Mouse (Mus musculus) kidney, postnatal 4 days (tissue): ENCODE measurements around the gene Ppdpf.
A peak's percentile ranks its signal among the peaks of the same experiment; 100 is the strongest.

Experiments used
- DNase-seq, 2 experiments: peaks; one replicate each; pipeline ENCODE4 v3.0.0; 2021; ENCODE audit warnings: mixed read lengths in 2 of 2

Gene Ppdpf

DNA sequence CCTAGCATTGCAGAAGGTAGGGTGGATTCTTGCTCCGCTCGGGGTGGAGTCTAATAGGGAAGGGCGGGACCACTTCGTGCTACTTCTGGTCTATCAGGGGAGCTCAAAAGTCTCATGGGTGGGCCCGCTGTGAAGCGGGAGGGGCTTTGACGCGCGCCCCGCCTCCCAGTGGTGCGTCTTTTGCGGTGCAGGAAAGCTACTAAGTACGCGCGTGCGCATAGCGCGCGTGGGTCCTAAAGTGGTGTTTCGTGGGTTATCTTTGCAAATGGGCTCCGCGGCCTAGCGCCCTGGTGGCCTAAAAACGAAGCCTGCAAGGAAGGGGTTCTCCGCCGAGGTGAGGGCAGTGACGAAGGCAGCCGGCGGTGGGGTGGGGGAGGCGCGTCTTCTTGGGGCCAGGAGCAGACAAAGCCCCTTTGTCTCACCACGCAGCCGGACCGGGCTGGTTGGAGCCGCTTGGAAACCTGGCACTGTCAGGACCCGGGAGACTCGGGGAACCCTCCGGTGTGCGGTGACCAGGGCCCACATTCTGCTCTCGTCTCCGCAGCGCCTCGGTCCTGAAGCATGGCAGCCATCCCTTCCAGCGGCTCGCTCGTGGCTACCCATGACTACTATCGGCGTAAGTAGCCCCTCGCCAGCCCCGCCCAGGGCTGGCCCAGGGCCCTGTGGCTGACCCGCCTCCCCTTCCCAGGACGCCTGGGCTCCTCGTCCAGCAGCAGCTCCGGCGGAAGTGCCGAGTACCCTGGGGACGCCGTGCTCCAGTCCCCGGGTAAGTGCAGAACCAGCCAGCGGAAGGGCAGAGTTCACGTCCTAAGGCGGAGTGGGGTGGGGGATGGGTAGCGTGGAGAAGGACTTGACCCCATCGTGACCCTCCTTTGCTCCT lies at the start of gene Ppdpf:
Ppdpf (plus strand) TSS at position 127 of the 880 bp plus-strand sequence.
- peak; percentile 91 to 95 for DNase-seq

DNA sequence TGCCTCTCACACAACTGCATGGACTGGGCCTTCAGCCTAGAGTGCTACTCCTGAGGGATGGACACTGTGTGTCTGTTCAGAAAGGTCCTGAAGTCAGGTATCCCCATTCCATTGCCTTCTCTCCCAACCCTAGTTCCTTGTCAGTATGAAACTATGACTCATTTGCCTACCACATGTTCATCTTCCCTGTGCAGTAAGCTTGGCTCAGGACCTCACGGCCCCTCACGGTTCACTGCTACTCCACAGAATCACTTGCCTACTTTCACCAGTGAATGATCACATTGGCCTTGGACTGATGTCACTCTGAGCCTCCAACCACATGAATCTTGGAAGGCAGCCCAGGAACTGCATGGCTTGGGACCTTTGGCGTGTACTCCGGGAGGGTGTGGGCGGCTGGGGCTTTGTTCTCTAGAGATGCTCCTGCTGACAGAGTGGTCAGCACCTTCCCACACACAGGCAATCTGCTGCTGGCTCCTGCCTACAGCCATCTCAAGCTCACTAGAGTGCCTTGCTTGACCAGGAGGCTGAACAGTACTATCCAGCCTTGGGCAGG lies 47.3 kb upstream of the Ppdpf start:
- no peak for DNase-seq

DNA sequence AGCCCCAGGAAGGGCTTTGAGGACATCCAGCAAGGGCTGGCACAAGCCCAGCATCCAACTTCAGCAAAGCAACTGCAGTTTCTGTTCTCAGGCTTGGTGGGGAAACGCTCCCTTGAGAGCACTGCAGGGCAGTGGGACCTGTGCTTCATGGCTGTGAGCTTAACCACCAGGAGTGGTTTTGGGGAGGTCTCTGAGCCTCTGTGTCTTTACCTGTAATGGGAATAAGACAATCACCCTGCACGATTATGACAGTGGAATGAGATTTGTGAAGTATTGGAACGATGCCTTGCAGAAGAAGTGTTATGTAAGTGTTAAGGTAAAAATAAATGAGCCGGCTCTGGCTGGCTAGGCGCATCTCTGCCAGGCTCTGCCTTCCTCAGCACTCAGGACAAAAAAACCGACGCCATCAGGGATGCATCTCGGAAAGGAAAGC lies 44.3 kb upstream of the Ppdpf start:
- no peak for DNase-seq

DNA sequence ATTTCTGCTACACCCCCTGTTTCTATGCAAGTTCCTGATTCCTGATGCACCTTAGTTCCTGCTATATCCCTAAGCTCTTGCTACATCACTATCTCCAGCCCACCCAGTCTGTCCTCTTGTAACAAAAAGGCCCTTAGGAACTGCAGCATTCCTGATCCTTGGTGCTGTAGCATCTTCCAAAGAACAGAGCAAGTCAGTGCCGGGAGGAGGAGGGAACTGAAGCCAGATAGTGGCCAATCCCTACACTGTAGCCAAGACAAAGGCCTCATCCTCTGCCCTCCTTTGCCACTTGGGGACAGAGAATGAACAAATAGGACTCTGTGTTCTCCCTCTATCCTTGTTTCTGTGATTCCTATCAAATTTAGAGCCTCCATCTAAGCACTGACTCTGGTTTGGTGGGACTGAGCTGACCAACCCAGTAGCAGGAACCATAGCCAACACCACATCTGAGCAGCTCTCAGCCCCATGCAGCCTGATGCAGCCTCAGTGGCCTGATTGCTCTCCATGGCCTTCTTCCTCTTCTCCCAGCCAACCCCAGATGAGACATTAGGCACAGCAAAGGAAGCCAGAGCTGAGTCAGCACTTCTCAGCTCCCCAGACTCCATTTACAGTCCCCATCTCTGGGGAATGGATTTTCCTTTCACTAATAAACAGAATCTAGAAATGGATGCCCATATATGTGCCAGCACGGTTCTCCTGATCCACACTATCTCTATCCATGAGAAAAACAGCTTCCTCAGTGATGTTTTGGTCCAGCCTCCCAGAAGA lies 43.4 kb upstream of the Ppdpf start:
- no peak for DNase-seq

DNA sequence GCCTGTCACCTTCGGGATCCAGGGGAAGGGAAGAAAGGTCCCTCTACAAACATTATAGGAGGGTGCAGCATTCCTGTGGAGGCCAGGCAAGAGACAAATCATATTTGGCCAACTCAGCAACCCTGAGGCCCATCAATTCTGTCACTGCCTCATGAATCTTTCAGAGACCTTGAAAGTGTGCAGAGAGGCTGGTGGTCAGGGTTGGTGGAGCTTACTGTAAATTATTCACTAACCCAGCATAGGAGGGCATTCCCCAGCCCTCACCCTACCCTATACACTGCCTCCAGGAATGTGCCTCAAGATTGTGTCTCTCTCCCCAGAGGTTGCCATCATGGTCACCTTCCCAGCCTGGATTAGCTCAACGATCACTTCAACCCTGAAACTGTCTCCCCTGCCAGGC lies 42.4 kb upstream of the Ppdpf start:
- DNase-seq, result peak in 1 of 2 experiments; percentile 19

DNA sequence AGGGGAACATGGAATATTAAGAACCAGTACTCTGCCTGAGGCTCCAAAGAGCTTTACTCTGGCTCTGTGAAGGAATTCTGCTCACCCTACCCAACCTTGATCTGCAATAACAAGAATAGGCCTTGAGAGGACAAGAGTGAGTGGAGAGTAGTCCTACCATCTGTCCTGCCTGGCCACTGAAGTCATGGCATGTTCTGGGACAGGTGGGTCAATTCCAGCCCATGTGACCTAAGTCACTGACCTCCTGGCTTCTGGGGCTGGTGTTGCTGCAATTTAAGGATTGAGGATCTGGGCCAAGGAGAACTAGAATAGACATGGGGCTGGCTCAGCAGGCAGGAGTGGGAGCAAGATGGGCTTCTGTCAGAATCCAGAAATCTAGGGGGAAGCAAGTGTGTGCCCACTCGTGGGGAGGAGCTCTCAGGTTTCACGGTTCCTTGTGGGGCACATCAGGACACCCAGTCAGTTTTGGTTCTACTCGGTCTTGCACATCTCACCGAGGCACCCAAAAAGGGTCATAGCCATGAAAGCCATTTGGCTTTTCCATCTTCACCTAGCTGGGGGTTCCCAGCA lies 40.0 kb upstream of the Ppdpf start:
- DNase-seq, result no peak

DNA sequence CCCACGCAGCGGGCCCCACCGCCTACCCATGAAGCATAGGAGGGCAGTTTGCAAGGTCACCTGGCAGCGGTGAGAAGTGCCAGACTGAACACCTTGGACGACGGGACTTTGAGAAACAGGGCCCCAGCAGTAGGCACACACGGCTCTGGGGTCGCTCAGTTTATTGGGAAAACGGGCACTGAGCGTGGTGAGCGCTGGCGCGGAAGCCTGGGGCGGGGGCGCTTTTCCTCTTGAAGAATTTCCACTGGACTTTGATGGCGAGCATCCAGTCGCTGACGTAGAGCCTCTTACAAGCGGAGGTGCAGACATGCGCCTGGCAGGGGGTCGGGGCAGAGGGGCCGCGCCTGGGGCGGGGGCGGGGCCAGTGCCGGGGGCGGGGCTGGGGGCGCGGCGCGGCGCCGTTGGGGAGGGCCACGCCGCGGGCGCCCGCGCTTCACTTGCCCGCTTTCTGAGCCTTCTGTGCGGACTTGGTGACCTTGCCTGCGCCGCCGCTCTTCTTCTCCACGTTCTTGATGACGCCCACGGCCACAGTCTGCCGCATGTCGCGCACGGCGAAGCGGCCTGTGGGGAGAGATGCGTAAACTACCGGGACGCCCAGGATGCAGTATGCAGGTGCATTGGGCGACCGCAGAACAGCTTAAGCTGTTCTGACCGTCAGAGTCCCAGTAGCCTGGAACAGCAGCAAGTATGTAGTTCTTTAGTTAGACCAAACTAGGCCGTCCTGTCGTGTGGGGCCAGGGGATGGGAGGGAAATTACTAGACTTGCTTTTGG lies 39.3 kb upstream of the Ppdpf start:
- peak; percentile 67 to 69 for DNase-seq

DNA sequence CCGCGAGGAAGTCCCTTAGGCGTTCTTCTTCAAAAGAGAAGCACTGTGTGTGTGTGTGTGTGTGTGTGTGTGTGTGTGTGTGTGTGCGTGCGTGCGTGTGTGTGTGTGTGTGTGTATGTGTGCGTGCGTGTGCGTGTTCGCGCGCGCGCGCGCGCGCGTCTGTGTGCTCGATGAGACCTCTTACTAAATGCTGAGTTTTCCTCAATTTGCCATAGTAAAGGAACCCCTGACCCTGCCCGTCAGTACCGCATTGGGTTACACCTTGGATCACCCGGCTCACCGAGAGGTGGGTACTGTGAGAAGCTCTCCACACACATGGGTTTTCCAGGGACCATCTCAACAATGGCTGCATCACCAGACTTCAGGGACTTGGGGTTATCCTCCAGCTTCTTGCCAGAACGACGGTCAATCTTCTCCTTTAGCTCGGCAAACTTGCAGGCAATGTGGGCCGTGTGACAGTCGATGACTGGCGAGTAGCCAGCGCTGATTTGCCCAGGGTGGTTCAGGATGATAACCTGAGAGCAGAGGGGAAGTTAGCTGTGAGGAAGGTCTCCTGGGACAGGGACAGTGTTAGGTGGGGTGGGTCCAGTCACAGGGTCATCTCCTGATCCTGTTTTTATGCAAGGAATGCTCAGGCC lies 38.6 kb upstream of the Ppdpf start:
- no peak for DNase-seq

DNA sequence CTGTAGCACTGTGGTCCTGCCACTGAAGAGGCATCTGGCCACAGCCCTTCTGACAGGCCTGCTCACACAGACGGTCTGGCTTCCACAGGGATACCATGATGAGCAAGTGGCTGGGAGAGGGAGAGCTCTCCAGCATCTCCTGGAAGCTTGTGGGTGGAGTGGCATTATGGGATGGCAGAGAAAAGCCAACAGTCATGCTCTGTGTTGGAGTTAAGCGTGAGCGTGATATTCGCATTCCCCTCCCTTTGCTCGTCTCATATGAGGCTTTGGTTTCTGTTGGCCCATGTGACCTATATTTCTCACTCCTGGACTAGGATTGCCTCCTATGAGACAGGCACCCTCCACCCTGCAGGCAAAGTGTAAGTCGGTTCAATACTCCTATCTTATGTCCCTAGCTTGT lies 36.8 kb upstream of the Ppdpf start:
- DNase-seq, result no peak

DNA sequence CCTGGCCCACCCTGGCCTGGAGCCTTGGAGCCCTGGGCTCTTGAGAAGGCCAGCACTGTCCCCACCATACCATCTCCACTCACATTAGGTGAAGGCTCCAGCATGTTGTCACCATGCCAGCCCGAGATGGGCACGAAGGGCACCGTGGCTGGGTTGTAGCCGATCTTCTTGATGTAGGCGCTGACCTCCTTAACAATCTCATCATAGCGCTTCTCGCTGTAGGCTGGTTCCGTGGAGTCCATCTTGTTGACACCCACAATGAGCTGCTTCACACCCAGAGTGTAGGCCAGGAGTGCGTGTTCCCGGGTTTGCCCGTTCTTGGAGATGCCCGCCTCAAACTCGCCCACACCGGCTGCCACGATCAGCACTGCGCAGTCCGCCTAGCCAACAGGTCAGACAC lies 34.3 kb upstream of the Ppdpf start:
- no peak for DNase-seq

DNA sequence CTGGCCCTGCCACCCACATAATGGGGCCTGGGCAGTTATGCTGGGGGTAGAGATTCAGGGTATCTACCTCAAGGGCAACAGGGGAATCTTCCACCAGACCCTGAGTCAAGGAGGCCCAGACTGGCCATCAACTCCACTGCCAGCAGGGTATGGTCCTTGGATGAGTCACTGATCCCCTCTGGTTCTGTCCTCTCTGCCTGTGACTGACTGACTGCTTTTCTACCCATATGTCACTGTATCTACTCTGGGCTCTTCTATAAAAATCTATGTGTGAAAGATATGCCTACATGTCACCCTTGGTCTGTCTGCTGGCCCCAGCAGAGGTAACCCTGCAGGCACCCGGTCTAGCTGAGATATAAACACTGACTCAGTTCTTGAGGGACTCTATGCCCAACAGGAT lies 33.9 kb upstream of the Ppdpf start:
- no peak for DNase-seq

DNA sequence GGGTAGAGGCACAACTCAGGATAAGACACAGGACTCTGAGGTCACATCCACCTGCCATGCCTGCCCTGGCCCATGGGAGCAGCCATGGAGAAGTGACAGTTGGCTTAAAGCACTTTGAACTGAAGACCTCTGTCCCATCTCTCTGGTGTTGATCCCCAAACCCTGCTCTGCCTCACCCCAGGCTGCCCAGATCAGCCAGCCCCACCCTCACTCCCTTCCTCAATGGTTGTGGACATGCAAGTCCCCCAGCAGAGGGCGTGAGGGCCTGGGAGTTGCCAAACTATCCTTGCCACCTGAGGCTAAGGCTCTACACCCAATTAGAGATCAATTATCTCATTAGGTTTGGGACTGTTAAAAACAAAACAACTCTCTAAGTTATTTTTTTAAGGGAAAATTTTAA lies 33.2 kb upstream of the Ppdpf start:
- DNase-seq, result peak; percentile 29 to 34

DNA sequence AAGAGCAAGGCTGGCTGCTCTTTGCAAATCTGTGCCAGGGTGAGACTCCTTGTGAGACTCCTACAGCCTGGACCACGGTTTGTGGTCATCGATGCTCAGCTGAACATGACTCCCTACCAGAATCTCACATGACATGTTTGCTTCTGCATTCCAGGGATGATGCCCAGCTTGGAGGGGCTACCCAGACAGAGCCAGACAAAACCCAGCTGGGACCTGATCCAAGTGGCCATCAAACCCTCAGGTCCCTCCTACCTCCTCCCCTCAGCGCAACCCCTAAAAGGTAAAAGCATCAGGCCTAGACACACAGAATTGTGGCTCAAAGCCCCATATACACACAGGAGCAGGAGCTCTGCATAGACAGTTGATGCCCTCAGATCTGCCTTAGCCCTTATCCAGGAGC lies 32.7 kb upstream of the Ppdpf start:
- no peak for DNase-seq

DNA sequence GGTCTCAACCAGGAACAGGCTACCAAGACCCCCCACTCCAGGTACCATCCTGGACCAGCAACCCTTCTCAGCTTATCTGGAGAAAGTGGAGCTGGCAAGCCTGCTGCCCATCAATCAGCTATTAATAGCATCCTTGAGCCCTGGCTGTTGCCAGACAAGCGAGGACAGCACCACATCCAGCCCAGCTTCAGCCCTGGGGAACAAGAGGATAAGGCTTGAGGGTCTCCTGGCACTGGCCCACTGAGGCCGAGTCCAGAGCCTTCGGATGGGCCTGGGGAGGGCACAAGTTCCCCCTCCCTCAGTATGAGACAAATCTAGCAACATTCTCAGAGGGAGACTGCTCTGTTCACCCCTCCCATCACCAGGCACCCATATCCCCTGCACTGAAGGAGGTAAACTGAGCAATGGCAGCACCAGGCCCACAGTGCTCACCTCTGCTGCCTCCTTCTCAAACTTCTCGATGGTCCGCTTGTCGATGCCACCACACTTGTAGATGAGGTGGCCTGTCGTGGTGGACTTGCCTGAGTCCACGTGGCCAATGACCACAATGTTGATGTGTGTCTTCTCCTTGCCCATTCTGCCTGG lies 32.1 kb upstream of the Ppdpf start:
- DNase-seq, result no peak

DNA sequence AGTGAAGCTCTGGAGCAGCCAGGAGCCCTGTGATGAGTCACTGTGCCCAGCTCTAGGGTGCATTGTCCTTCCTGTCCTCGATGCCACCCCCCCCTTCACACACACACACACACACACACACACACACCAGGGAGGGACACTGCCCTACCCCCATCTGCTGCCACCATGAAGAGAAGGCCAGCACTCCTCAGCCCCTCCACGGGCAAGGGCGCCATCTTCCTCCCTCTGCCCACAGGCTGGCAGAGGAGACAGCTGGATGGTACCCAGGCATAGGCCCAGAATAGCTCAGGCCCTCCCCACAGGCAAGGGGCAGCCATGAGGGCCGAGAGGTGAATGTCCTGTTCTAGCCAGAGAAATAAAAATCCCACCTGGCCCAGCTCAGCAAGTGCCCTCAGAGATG lies 31.2 kb upstream of the Ppdpf start:
- DNase-seq, result no peak

DNA sequence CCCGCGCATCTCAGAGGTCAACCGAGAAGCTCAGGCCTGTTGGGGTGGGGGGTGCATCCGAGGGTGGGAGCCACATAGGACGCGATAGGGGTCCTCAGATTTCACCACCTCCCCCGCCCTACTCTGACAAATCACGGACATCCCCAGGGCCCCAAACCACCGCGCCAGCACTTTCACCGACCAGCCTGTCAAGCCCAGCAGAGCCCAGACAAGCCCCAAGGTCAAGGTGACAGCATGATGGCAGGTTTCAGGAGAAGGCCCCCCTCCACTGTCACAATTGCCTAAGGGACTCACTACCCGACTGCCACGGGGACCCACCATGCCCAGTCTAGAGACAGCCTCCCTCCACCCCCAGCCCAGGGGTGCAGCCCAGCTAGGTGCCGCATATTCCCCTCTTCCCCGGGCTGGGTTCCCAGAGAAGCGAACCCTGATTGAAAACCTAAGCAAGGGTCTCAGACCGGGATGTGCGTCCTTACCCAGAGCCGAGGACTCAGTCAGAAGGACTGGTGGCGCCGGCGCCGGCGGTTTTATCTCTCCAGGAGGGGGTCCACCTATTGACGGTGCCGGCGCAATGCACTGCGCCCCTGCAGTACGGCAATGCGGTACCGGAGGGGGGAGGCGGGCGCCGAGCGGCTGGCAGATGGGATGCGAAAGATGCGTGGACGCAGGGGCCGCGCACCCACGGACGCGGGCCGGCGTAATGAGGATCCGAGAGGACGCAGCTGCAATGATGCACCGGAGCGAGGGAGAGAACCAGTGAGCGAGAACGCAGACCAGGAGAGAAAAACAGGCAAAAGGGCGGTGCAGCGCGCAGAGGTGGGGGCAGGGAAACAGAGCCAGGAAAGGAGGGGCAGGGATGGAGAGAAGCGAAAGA lies 30.6 kb upstream of the Ppdpf start, which contains the start of gene Eef1a2:
Eef1a2 (minus strand) TSS at position 767 of the 874 bp plus-strand sequence.
- no peak for DNase-seq

DNA sequence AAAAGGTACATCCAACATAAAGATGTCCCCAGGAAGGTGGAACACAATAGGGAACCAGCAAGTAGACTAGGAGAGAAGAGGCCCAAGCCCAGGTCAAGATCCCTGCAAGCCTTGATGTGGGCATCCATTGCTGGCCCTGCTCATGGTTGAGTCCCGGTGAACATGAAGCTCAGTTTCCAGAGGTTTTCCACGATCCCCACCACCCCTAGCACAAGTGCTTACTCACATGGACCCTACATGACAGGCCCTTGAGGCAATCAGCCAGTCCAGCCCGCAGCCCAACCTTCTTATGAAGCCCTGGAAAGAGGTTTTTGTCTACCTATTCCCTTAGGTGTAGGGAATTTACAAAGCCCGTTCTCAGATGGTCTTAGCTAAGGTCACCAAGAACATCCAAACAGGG lies 29.9 kb upstream of the Ppdpf start:
- no peak for DNase-seq

DNA sequence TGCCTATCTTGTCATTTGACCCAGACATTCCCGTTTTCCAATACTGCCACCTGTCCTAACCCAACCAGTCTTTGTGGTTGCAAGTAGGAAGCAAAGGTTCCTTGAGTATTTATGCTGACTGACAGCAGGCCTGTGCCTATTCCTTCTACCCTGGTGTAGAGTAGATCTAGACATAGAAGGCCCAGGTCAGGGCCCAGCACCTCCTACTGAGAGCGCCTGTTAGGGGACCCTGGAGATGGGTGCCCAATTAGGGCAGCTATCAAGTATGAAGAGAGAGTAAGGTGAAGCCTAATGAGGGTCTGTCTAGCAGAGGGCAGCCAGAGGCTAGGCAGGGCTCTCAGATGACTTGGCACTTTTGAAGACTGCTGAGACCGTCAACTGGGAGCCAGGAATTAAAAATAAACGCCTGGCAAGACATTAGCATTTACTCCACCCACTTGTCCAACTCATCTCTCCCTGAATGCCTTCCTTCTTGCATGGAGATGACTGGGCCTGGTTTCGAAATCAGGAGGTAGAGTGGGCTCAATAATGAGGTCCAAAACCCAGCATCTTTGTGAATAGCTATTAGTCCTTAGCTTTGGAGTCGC lies 29.2 kb upstream of the Ppdpf start:
- DNase-seq, result no peak

DNA sequence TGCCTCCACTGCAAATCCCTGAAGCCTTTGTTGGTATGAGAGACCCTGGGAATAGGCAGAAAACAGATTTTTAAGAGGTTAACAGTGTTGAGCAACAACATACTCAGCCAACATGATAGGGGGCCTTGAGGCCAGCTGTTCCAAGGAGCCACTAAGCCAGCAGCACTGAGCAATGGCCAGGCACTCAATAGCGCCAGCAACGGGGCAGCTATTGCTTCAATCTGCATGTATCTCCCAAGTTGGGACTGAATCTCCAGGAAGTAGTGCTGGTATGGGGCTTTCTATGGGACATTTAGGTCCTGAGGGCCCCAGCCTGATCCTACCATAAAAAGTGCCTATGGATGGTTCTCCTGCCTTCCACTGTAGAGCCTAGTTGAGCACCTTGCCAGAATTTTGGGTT lies 28.6 kb upstream of the Ppdpf start:
- no peak for DNase-seq

DNA sequence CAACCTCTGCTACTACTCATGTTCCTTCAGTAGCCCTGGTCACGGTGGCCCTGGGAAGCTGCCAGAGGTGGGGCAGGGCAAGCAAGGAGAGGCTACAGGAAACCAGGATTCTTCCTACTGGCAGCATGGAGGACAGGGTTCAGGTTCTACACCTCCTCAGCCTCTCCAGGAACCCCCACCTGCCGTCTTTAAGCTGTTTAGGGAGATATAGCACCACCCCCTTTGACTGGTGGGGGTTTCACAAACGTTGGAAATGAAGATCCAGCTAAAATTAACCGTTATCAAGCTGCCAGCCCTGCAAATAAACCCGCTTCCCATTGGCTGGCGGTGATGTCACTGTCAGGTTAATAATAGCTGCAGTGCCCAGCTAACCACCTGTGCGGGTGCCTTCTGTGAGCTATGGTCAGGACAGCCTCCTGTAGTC lies 27.9 kb upstream of the Ppdpf start:
- no peak for DNase-seq
